Mouse (Mus musculus): ENCODE measurements around the gene Cdk15.

- TF ChIP-seq CTCF (IDR thresholded peaks at IDR 0.05; ENCODE audit: low read depth) (no peak), EP300 (IDR thresholded peaks at IDR 0.05; ENCODE audit: low read depth) (no peak)
Observed at GRCm38 (mm10) chr1:59369320-59369685, 112.6 kb downstream of the Cdk15 start.

Data from heart, postnatal 0 days (tissue).